Mouse (Mus musculus) embryonic facial prominence, embryonic 14.5 days (tissue): ENCODE measurements around the gene Gabra3. TPM values are rescaled to one million over a fixed set of nuclear protein-coding genes. Genes with fewer than 3 reads are reported as not detected.
A peak's percentile ranks its signal among the peaks of the same experiment; 100 is the strongest.

Experiments used
- microRNA counts: library from miRNA; unstranded; fragments of <30 nt; microRNA quantifications from one replicate; lab custom pipeline; 2017
- microRNA-seq: library from miRNA; unstranded; fragments of <30 nt; microRNA quantifications from one replicate; pipeline ENCODE4, GENCODE M21; 2016; ENCODE audit warnings: borderline number of aligned reads
- polyA plus RNA-seq: library from polyadenylated mRNA; unstranded; fragments of >200 nt; fragmentation: Nextera tagmentation; extraction: Ambion mirVana; gene quantifications from 2 replicates; pipeline ENCODE4 v1.2.1, GENCODE M21; 2014

The Gabra3 gene
- polyA plus RNA-seq, 1 experiment from 2014 or later: 2.4 TPM

MicroRNAs within 50 kb of the gene (microRNA counts, 519-probe panel; counts per million panel counts)
- microRNA mmu-miR-105 (lab: Ali Mortazavi, UCI): 2,511 counts per million, percentile 49 among the panel's probes with 10 or more counts
- microRNA mmu-miR-767 (lab: Ali Mortazavi, UCI): 334 counts per million, percentile 1 among the panel's probes with 10 or more counts

Small RNA genes within 50 kb of the gene (microRNA-seq; reads per million reads assigned to microRNA genes)
- gene Mir105 (not detected), gene Mir767 (not detected)

Other genes starting within 250 kb of the Gabra3 start
- 0.07 and 0.24 TPM in 2 replicates for gene Gabrq, start 168.3 kb upstream of the Gabra3 start, polyA plus RNA-seq